Mouse (Mus musculus): ENCODE measurements around the gene Arhgef18. TPM values are rescaled to one million over a fixed set of nuclear protein-coding genes. Genes with fewer than 3 reads are reported as not detected.

Arhgef18 gene
- polyA plus RNA-seq, 1 experiment from 2014 or later: 10.2 TPM

GRCm38 (mm10) chr8:3367086-3367485, 25.7 kb upstream of the Arhgef18 start:
- Histone ChIP-seq H3K27me3 (replicated peaks) (no peaks in the 10 kb centered on the region), H3K4me1 (no peaks in the 10 kb centered on the region), H3K27ac (no peak overlapping the region), H3K9ac (no peak overlapping the region), H3K4me3 (replicated peaks) (no peak overlapping the region), H3K4me2 (no peak overlapping the region), H3K9me3 (no peaks in the 10 kb centered on the region), H3K36me3 (no peaks in the 10 kb centered on the region)
- 85% methylated on average over 5 of the region's 5 CpGs for WGBS
- ATAC-seq (ENCODE audit: insufficient read depth, low FRiP score, low read depth): no peak

GRCm38 (mm10) chr8:3368091-3368490, 24.7 kb upstream of the Arhgef18 start:
- WGBS: 50% methylated on average over 1 of the region's 1 CpGs

GRCm38 (mm10) chr8:3375748-3376147, 17.1 kb upstream of the Arhgef18 start:
- H3K4me3 ChIP-seq (replicated peaks): no peak overlapping the region
- H3K27ac ChIP-seq: no peak overlapping the region
- H3K36me3 ChIP-seq: no peaks in the 10 kb centered on the region
- H3K4me1 ChIP-seq: no peaks in the 10 kb centered on the region
- no peaks in the 10 kb centered on the region for H3K27me3 ChIP-seq (replicated peaks)
- ATAC-seq (ENCODE audit: insufficient read depth, low FRiP score, low read depth): no peak
- H3K4me2 ChIP-seq: no peak overlapping the region
- no peak overlapping the region for H3K9ac ChIP-seq
- no peaks in the 10 kb centered on the region for H3K9me3 ChIP-seq

More at GRCm38 (mm10) chr8:3368091-3368490, 24.7 kb upstream of the Arhgef18 start:
- Histone ChIP-seq H3K4me1 (no peaks in the 10 kb centered on the region), H3K4me3 (replicated peaks) (no peak overlapping the region), H3K27ac (no peak overlapping the region), H3K9me3 (no peaks in the 10 kb centered on the region), H3K36me3 (no peaks in the 10 kb centered on the region), H3K9ac (no peak overlapping the region), H3K27me3 (replicated peaks) (no peaks in the 10 kb centered on the region), H3K4me2 (no peak overlapping the region)
- no peak for ATAC-seq (ENCODE audit: insufficient read depth, low FRiP score, low read depth)

- WGBS: 26% methylated on average over 11 of the region's 11 CpGs
- H3K27me3 ChIP-seq (replicated peaks): no peaks in the 10 kb centered on the region
- peak overlapping the region; percentile 77 for H3K27ac ChIP-seq
- H3K4me1 ChIP-seq: no peaks in the 10 kb centered on the region
- peak; percentile 79 for ATAC-seq (ENCODE audit: insufficient read depth, low FRiP score, low read depth)
- no peak overlapping the region for H3K9ac ChIP-seq
- no peaks in the 10 kb centered on the region for H3K36me3 ChIP-seq
- no peak overlapping the region for H3K4me2 ChIP-seq
- H3K4me3 ChIP-seq (replicated peaks): no peak overlapping the region
- no peaks in the 10 kb centered on the region for H3K9me3 ChIP-seq
Measured at GRCm38 (mm10) chr8:3376641-3377274, 16.0 kb upstream of the Arhgef18 start.

- WGBS: 44% methylated on average over 6 of the region's 6 CpGs
- H3K4me3 ChIP-seq (replicated peaks): no peak overlapping the region
- no peaks in the 10 kb centered on the region for H3K36me3 ChIP-seq
- no peak overlapping the region for H3K9ac ChIP-seq
- H3K4me1 ChIP-seq: 0 out of 2 replicates have a peak, but pooled peaks cover under 1% of the 10 kb centered on the region
- H3K27ac ChIP-seq: no peak overlapping the region
- ATAC-seq (ENCODE audit: insufficient read depth, low FRiP score, low read depth): no peak
- no peaks in the 10 kb centered on the region for H3K27me3 ChIP-seq (replicated peaks)
- no peak overlapping the region for H3K4me2 ChIP-seq
- H3K9me3 ChIP-seq: no peaks in the 10 kb centered on the region
Measured at GRCm38 (mm10) chr8:3387286-3387685, 5.5 kb upstream of the Arhgef18 start.

- no peak for ATAC-seq (ENCODE audit: insufficient read depth, low FRiP score, low read depth)
- Histone ChIP-seq H3K9ac (no peak overlapping the region), H3K27me3 (replicated peaks) (no peaks in the 10 kb centered on the region), H3K4me1 (peaks cover 7% of the 10 kb centered on the region; the same call in 1 of the 2 replicates), H3K4me2 (no peak overlapping the region), H3K36me3 (no peaks in the 10 kb centered on the region), H3K4me3 (replicated peaks) (no peak overlapping the region), H3K27ac (no peak overlapping the region), H3K9me3 (no peaks in the 10 kb centered on the region)
- WGBS: 66% methylated on average over 9 of the region's 9 CpGs
Measured at GRCm38 (mm10) chr8:3388591-3389338, 4.0 kb upstream of the Arhgef18 start.

- Histone ChIP-seq H3K4me1 (peaks cover 12% of the 10 kb centered on the region), H3K9me3 (no peaks in the 10 kb centered on the region), H3K9ac (no peak overlapping the region), H3K4me3 (replicated peaks) (no peak overlapping the region), H3K27me3 (replicated peaks) (no peaks in the 10 kb centered on the region), H3K4me2 (no peak overlapping the region), H3K36me3 (no peaks in the 10 kb centered on the region), H3K27ac (no peak overlapping the region)
- no peak for ATAC-seq (ENCODE audit: insufficient read depth, low FRiP score, low read depth)
- 96% methylated on average over 1 of the region's 1 CpGs for WGBS
Measured at GRCm38 (mm10) chr8:3389506-3389905, 3.3 kb upstream of the Arhgef18 start.

- 34% methylated on average over 4 of the region's 4 CpGs for WGBS
- peak overlapping the region; percentile 37; the same call in 1 of the 2 replicates for H3K9ac ChIP-seq
- H3K27ac ChIP-seq: peak overlapping the region; percentile 11; the same call in 1 of the 2 replicates
Measured at GRCm38 (mm10) chr8:3392293-3392692, 513 bp upstream of the Arhgef18 start.

GRCm38 (mm10) chr8:3394600-3394999, 1.8 kb downstream of the Arhgef18 start:
- peak overlapping the region; percentile 17 for H3K4me2 ChIP-seq
- H3K36me3 ChIP-seq: no peaks in the 10 kb centered on the region
- no peak overlapping the region for H3K4me3 ChIP-seq (replicated peaks)
- H3K27ac ChIP-seq: no peak overlapping the region
- H3K4me1 ChIP-seq: peaks cover 19% of the 10 kb centered on the region
- 24% methylated on average over 6 of the region's 6 CpGs for WGBS
- H3K27me3 ChIP-seq (replicated peaks): no peaks in the 10 kb centered on the region
- no peak for ATAC-seq (ENCODE audit: insufficient read depth, low FRiP score, low read depth)
- no peaks in the 10 kb centered on the region for H3K9me3 ChIP-seq
- H3K9ac ChIP-seq: no peak overlapping the region

More at GRCm38 (mm10) chr8:3392293-3392692, 513 bp upstream of the Arhgef18 start:
- H3K4me3 ChIP-seq (replicated peaks): peak overlapping the region; percentile 65
- no peaks in the 10 kb centered on the region for H3K27me3 ChIP-seq (replicated peaks)
- peak overlapping the region; percentile 75 for H3K4me2 ChIP-seq
- no peaks in the 10 kb centered on the region for H3K9me3 ChIP-seq
- no peaks in the 10 kb centered on the region for H3K36me3 ChIP-seq
- no peak for ATAC-seq (ENCODE audit: insufficient read depth, low FRiP score, low read depth)
- H3K4me1 ChIP-seq: peaks cover 19% of the 10 kb centered on the region

- WGBS: 34% methylated on average over 4 of the region's 4 CpGs
- H3K9ac ChIP-seq: no peak overlapping the region
- ATAC-seq (ENCODE audit: insufficient read depth, low FRiP score, low read depth): no peak
- H3K4me3 ChIP-seq (replicated peaks): no peak overlapping the region
- no peaks in the 10 kb centered on the region for H3K9me3 ChIP-seq
- H3K4me2 ChIP-seq: peak overlapping the region; percentile 17; the same call in 1 of the 2 replicates
- no peaks in the 10 kb centered on the region for H3K36me3 ChIP-seq
- H3K4me1 ChIP-seq: peaks cover 19% of the 10 kb centered on the region
- peak overlapping the region; percentile 13; the same call in 1 of the 2 replicates for H3K27ac ChIP-seq
- no peaks in the 10 kb centered on the region for H3K27me3 ChIP-seq (replicated peaks)
Measured at GRCm38 (mm10) chr8:3395246-3395645, 2.4 kb downstream of the Arhgef18 start.

- Histone ChIP-seq H3K4me3 (replicated peaks) (no peak overlapping the region), H3K27me3 (replicated peaks) (no peaks in the 10 kb centered on the region), H3K36me3 (no peaks in the 10 kb centered on the region), H3K9me3 (no peaks in the 10 kb centered on the region), H3K4me2 (no peak overlapping the region), H3K27ac (no peak overlapping the region), H3K9ac (no peak overlapping the region), H3K4me1 (peaks cover 16% of the 10 kb centered on the region)
- ATAC-seq (ENCODE audit: insufficient read depth, low FRiP score, low read depth): no peak
- 90% methylated on average over 3 of the region's 3 CpGs for WGBS
Measured at GRCm38 (mm10) chr8:3397597-3397996, 4.8 kb downstream of the Arhgef18 start.

- no peak overlapping the region for H3K4me3 ChIP-seq (replicated peaks)
- no peak overlapping the region for H3K4me2 ChIP-seq
- no peaks in the 10 kb centered on the region for H3K36me3 ChIP-seq
- no peak for ATAC-seq (ENCODE audit: insufficient read depth, low FRiP score, low read depth)
- H3K9me3 ChIP-seq: no peaks in the 10 kb centered on the region
- H3K27me3 ChIP-seq (replicated peaks): no peaks in the 10 kb centered on the region
- H3K9ac ChIP-seq: no peak overlapping the region
- no peak overlapping the region for H3K27ac ChIP-seq
- 34% methylated on average over 2 of the region's 2 CpGs for WGBS
- no peaks in the 10 kb centered on the region for H3K4me1 ChIP-seq
Measured at GRCm38 (mm10) chr8:3400509-3400908, 7.7 kb downstream of the Arhgef18 start.

All from stomach, embryonic 15.5 days (tissue).